ENCODE assay signal across 17 mouse cellular contexts in the genomic region with DNA sequence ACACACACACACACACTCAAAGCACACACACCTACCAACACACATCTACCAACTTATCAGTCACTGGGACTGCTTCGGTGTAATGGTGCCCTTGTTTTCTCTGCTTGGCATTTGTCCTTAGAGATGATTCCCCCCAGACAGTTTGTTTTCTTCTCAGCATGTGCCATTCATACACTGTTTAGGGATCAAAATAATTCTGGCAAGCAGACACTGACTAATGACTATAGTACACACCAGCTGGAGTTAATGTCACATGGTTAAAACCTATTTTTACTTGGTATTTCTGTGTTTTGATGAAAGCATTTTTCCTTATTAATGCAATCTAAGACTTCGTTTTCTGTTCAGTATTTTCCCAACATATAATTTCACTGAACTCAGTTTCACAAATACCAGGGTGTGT.
"Had no signal": no experiment of that assay in that cellular context is flagged by ENCODE, and none has a peak within 500 bp of the region (broad histone marks: within the 10 kb centered on the region; RNA-seq: fewer than 3 reads in every experiment).

No protein-coding gene starts in this region.

- H3K9ac ChIP-seq: kidney, embryonic 15.5 days; liver, embryonic 13.5 days; neural tube, embryonic 12.5 days; neural tube, embryonic 15.5 days had no signal

- H3K4me1 ChIP-seq: kidney, embryonic 15.5 days; liver, embryonic 13.5 days; neural tube, embryonic 15.5 days had no signal

- H3K4me2 ChIP-seq: kidney, embryonic 15.5 days; liver, embryonic 13.5 days; midbrain, embryonic 11.5 days; neural tube, embryonic 12.5 days; neural tube, embryonic 15.5 days had no signal

- H3K27ac ChIP-seq: kidney, embryonic 15.5 days; liver, embryonic 13.5 days; neural tube, embryonic 12.5 days; neural tube, embryonic 15.5 days; stomach, postnatal 0 days had no signal

- H3K9me3 ChIP-seq: liver, embryonic 13.5 days; neural tube, embryonic 12.5 days; neural tube, embryonic 15.5 days had no signal

- H3K4me3 ChIP-seq: kidney, embryonic 15.5 days; liver, embryonic 13.5 days; neural tube, embryonic 12.5 days; neural tube, embryonic 15.5 days had no signal

- H3K36me3 ChIP-seq: kidney, embryonic 15.5 days; liver, embryonic 13.5 days; neural tube, embryonic 12.5 days; neural tube, embryonic 15.5 days had no signal

- H3K27me3 ChIP-seq: kidney, embryonic 15.5 days; liver, embryonic 13.5 days; neural tube, embryonic 12.5 days; neural tube, embryonic 15.5 days had no signal

- DNase-seq: kidney, adult 8-10 months; kidney, postnatal 10 days; kidney, postnatal 36 days; liver, embryonic 13.5 days; lung, adult 2 months; lung, postnatal 14 days; lung, postnatal 4 days; midbrain, embryonic 14.5 days; right cerebral cortex, adult 18-20 months; right cerebral cortex, postnatal 14 days; right cerebral cortex, postnatal 4 days; thymus, postnatal 25 days had no signal
